Mouse (Mus musculus) activated CD4-positive, CD25-positive, alpha-beta regulatory T cell, adult 4 months (primary cell): ENCODE data around the gene Kcns1. TPM values are rescaled to one million over a fixed set of nuclear protein-coding genes. Genes with fewer than 3 reads are reported as not detected.

Source experiments
- ATAC-seq: one replicate; pipeline ENCODE4 v1.8.0; 2017
- polyA plus RNA-seq, 2 experiments: library from polyadenylated mRNA; unstranded; fragments of 100-300 nt; shearing (Covaris generic); gene quantifications; one replicate each; pipeline ENCODE4 v1.2.1; 2017

Kcns1 gene
- polyA plus RNA-seq, 2 experiments from 2014 or later: 0.12 TPM; not detected in 1

DNA sequence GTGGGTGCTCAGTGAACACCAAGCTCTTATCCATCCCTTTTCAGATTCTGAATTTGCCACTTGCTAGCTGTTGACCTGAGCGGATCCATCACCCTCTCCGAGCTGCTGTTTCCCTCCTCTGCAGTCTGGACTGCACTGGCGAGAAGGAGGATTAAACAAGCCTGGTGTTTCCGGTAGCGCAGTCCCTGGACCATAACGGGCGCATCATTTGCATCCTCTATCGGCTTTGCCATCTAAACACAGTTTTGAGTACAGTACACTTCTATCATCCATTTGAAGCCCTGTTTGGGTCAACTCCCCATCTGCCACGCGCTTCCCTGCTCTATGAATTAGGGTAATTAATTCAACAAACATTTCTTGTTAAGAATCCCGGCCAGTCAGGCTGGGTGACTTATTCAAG, 587 bp downstream of the Kcns1 start:
- no peak for ATAC-seq

DNA sequence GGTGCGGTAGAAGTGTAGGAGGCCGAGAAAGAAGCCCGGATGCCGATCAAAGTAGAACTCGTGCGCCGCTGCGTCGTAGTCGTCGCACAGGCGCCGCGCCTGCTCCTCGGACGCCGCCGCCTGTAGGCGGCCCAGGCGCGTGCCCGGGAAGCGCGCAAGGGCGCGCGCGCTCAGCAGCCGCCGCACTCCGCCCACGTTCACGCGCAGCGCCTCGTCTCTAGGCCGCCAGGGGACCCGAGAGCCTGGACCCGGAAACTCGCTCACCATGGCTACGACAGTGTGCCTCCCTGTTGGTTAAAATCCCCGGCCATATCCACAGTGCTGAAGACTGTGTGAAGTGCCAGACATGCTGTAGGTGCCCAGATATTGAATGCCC, 2.4 kb downstream of the Kcns1 start:
- ATAC-seq: peak; percentile 43

DNA sequence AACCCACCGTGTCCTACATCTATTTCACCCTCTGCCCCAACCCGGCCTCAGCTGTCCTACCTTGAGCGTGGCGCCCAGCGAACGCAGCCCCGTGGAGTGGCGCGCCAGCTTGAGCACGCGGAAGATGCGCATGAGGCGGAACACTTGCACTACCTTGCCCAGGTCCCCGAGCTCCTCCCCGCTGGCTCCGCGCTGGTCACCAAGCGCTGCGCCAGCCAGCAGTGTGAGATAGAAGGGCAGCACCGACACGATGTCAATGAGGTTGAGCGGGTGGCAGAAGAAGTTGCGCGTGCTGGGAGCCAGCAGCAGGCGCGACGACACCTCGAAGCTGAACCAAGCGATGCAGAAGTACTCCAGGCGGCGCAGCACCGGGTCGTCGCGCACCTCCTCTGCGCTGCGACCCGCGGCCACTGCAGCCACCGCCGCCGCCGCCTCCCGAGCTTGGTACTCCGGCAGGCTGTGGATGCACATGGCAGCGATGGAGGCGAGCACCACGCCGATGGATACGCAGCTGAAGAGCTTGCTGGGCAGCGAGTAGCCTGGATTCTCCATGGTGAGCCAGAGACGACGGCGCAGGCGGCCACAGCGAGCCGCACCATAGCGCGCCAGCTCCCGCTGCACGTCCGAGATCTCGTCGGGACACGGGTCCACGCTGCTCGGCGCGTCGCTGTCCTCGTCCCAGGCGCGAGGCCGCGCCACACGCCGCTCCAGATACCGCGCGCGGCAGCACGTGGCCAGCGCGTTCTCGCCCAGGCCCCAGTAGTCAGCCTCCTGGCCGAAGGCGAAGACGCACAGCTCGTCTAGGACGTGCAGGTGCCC, 3.0 kb downstream of the Kcns1 start:
- no peak for ATAC-seq

DNA sequence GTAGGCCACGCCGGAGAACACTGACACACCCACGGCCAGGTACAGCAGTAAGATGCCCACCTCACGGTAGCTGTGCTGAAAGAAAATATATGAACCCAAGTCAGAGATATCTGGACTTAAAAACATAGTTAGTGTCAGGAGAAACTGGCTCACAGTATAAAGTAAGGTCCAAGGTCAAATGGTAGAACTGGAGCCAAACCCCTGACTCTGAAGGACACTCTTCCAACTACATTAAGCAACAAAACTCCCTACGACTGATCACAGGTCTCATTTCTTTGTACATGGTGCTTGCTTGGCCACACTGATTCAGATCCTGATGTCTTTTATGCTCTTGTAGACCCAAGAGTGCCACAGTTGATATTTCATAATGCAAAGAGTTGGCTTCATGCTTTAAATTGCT, 6.0 kb downstream of the Kcns1 start:
- no peak for ATAC-seq

DNA sequence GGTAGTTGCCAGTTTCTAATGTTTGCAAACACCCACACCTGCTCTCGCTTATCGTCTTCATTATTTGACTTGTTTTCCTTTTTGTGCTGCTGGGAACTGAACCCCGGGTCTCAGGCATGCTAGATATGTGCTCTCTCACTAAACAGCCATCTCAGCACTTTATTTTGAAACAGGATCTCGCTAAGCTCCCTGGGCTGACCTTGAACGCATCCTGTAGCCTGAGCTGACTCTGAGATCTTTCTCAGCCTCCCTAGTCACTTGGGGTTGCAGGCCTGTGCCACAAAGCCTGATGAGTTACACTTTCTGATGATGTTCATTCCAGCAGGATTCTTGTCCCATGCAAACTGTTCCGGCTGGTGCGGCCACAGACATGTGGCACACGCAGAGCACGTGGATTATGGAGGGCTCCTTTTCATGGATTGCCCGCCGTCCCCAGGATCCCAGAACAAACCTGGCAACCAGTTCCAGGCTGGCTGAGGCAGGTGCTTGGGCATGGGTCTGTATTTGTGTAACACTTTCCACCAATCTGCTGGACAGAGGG, 9.3 kb downstream of the Kcns1 start:
- ATAC-seq: no peak

DNA sequence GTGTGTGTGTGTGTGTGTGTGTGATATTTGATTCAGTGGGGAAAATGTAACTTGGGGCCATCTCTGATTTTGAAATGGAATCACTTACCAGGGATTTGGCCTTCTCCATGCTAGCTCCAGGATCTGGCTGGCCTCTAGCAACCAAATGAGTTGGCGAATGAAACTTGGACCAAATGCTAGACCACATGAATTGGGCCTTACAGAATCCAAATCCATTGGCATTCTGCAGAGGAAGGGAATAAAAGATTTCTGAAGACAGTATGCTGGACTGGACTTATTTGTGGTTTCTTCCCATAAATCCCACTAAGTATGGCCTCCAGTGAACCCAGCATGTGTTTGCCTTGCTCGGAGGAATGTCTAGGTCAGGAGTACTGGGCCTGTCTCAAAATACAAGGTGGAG, 12.1 kb downstream of the Kcns1 start:
- ATAC-seq: no peak

DNA sequence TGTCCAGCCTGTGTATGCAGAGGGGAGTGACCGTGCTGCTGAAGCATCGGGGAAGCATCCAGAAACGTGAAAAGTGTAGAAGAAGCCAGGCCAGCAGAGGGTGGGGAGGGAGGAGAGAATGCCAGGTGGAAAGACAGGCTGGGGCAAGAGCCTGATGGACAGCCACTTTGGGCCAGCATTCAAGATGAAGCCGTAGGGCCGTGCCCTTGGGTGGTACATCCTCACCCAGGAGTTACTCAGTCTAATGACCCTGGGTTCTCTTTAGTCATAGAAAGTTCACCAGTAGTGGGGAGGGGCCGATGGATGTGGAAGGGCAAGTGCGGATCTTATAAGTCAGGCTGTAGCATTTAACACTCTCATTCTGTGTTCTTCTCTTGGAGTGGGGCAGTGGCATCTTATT, 14.8 kb downstream of the Kcns1 start:
- ATAC-seq: no peak

DNA sequence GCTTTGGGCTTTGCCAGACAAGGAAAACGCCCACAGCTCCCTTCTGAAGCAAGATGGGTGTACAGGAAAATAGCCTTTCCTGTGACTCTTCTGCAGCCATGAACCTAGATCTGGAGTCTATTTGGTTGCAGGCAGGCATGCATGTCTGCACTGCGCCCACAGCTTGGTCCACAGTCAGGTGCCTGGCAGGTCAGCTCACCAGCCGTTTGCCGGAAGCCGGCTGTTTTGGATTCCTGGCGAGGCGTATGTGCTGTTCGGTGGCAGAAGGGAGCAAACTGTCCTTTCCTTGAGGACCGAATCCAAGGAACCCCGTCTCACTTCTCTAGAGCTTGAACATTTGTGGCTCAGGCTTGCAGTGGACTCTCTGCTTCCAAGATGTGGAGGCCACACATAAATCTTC, 16.9 kb downstream of the Kcns1 start:
- ATAC-seq: no peak

DNA sequence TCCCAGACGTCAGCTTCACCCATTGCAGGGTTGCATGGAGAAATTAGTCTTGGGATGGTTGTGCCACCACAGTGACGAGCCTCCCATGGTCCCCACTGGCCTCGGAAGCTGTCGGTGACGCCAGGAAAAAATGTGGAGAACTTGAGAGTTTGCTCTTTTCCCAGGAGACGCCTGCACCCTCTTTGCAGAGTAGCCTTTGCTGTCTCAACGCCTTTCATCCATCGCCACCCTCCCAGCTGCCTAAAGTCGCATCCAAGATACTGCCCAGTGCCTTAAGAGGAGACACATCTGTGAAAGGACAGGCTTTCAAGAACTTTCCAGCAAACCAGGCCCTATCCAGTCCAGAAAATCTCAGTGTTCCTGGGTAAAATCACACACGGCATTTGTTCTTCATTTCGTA, 18.6 kb downstream of the Kcns1 start:
- no peak for ATAC-seq

DNA sequence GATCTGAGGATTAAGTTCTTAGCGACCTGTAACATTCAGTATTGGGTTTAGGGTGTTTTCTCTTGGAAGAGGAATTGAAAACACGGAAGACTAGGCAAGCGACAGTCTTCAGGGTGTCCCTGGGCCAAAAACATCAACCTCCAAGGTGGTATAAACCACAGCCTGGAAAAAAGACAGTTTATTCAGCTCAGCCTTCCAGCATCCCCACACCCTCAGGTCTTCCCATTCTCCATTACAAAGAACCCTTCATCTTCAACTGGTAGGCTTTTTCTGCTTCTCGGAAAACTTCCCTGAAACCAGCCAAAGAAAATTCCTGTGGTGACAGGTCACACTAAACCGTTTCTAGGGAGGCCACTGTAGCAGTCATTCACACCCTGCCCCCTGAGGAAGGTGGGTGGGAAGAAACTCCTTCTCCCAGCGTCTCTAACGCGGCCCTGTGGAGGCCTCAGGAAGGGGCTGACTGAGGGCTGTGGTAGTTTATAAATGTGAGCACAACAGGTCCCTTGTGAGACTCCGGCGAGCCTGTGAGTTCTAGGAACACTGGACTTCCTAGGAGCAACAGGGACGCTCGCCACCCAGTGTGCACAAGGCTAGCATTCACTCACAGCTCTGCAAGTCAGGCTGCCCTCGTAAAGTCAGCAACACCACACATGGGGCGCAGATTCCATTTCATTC, 20.7 kb downstream of the Kcns1 start:
- ATAC-seq: no peak

DNA sequence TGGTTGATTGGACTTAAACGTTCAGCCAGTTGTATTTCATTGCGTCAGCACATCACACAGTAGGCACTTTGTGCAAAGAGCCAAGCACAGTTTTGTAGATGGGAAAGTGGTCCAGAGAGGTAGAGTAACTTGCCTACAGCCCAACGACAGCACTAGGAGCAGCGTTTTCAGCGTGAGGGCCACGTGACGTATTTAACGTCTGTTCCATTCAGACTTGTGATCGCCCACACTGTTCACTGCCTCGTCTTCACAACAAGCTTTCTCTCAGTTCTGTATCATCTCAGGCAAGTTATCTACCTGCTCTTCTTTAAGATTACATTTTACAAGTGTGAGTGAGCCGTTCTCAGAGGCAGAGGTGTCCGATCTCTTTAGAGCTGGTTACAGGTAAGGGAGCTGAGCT, 24.4 kb downstream of the Kcns1 start:
- ATAC-seq: no peak

DNA sequence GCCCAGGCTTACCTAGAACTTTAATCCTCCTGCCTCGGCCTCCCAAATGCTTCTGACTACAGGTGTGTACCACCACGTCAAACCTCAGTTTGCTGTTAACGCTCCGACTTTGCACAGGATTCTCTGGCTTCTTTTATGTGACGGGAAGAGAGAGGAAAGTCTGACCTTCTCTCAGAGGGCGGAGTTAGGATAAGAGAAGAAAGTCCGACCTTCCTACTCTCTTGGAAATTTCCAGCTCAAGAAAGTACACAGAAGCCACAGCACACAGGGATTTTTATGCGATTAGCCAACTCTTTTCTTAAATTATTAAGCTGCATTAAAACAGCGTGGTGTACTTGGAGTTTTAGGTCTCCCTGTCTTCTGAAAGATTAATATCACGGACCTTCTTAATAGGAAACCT, 26.4 kb downstream of the Kcns1 start:
- ATAC-seq: no peak

DNA sequence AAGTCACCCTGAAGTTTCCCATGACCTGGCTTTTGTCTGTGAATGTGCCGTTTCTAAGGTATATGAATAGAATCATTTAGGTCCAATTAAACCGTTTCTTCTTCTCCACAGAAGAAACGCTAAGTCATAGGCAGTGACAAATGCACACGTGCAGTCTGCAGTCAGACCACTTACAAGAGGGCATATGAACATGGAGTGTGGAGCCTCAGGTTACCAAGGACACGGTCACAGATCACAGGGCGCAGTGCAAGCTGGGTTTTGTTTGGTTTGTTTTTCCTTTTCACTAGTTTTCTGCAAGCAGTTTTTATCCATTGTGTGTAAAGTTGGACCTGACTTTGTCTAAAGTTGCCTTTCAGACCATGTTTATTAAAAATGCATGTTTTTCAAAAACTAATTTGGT, 26.9 kb downstream of the Kcns1 start:
- ATAC-seq: no peak

DNA sequence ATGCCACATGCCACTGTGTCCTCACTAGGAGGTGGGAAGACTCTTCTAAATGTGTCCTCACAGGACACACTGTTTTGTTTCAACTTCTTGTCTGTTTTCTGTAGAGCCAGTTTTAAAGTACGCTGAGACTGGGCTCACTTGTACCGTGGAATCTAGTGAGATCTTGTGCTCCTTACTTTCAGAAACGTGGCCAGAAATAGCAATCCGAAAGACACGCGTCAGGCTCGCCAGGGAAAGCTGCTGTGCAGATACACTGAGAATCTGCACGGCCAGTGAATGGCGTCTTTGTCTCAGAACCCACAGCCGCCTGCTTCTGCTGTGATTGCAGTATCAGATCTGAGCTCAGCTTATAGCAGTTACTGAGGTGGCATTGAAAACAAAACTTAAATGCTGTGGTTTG, 28.9 kb downstream of the Kcns1 start:
- no peak for ATAC-seq

DNA sequence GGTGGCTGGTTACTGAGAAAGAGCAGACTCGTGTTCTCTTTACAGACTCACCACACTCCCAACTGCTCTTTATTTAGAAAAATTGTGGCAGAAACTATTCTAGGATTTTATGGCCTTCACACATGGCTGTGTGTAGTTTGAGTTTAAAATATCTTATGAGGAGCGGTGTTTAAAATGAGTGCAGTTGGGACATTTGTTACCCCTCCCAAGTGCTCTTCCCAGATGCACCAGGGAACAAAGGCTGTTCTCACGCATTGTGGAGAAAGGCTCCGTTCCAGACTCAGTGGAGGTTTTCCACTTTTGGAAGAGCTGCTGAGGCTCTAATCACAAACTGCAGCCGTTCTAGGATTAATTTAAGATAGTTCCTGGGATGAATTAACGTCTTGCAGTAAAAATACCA, 33.2 kb downstream of the Kcns1 start:
- no peak for ATAC-seq

DNA sequence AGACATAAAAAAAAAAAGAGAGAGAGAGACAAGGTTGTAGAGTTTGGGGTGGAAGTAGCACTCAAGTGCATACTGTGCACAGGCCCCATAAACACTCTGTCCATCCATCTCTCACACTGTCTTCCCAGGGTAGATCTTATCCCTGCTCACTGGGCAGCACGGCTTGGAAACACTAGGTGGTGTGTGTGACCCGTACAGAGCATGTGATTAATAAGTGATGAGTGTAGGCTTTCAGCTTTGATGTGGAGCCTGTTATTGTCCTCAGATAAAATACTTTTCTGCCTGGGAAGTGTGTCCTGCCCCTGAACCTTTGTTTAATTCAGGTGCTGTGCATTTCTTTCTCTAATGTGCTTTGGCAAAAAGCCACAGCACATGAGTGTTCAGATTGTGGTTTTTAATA, 34.5 kb downstream of the Kcns1 start:
- ATAC-seq: no peak

DNA sequence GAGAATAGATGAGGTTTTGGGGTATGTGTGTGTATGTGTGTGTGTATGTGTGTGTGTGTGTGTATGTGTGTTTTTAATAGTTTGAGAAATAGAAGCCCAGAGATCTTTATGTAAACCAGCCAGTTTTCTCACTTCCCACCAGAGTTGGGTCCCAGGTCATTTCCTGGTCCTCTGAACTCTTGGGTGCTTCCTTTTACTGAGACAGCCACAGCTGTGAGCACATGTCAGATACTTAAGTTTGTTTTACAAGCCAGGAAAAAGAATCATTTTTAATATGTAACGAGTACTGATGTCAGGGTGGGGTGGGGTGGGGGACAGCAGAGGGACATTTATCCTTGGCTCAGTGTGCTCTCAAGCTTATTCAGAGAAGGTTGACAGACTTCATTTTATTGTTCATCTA, 35.5 kb downstream of the Kcns1 start:
- no peak for ATAC-seq

DNA sequence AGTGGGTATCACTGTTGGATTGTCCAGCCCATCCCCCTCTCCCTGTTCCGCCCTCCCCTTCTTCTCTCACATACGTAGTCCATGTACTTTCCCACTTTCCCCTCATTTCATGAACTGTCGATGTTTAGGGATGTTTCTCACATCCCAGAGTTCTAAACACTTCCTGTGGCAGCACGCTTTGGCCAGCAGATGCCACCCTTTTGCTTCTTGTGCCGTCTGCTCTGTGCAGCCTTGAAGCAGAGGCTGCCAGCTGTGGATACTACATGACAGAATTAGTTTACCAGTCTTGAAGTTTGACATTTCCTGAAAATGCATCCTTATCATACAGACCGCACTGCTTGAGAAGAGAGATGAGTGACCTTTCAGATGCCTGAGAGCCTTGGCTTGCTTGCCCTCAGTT, 36.4 kb downstream of the Kcns1 start:
- no peak for ATAC-seq

DNA sequence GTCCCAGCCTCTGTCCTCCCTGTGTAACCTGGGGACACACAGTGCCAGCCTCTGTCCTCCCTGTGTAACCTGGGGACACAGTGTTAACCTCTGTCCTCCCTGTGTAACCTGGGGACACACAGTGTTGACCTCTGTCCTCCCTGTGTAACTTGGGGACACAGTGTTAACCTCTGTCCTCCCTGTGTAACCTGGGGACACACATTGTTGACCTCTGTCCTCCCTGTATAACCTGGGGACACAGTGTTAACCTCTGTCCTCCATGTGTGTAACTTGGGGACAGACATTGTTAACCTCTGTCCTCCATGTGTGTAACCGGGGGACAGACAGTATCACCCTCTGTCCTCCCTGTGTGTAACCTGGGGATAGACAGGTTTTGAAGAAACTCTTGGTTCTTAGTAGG, 39.3 kb downstream of the Kcns1 start:
- ATAC-seq: no peak

DNA sequence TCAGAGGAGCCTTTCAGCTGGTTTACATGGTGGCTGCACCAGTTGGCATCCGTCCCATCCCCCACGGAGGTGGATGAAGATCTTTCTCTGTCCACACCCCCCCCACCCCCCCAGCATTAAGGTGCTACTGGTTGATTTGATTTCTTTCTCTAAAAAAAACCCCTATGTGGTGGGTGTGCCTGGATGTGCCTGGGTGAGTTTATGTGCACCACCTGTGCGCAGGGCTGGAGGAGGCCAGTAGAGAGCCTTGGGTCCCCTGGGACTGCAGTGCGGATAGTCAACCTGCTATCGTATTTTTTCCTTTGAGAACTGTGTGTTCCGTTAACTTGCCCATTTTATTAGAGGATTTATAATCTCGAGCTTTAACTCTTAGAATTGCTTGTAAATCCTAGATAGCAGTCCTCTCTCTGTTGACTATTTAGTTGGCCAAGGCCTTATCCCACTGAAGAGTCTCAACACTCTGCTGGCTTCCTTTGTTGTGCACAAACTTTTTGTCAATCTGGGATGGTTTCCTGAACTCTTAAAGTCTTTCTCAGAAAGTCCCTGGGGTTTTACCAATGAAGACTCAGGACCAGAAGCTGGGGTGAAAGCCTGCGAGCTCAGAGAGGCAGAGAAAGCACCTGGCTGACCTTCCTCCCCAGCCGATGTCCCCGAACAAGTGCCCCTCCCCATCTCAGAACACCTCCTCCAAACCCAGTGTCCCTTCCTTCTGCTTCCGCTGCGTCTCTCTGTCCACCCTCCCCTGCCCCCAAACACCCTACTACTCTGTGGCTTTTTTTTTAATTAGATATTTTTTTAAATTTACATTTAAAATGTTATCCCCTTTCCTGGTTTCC, 42.1 kb downstream of the Kcns1 start:
- ATAC-seq: no peak

DNA sequence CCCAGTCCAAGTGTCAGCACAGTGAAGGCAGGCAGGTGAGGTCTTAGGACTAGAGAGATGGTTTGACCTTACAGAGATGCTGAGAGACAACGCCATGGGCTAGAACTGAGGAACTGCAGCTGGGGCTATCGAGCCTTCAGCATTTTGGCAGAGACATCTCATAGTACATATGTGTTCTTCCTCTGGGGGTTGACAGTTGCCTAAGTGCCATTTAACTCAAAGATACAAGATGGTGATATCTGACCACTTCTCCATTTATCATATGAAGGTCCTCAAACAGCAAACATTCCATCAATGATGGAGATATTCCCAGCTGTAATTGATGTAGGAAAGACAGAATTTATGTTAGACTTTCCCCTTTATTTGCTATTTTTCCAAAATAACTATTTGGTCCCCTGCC, 43.6 kb downstream of the Kcns1 start:
- ATAC-seq: no peak

DNA sequence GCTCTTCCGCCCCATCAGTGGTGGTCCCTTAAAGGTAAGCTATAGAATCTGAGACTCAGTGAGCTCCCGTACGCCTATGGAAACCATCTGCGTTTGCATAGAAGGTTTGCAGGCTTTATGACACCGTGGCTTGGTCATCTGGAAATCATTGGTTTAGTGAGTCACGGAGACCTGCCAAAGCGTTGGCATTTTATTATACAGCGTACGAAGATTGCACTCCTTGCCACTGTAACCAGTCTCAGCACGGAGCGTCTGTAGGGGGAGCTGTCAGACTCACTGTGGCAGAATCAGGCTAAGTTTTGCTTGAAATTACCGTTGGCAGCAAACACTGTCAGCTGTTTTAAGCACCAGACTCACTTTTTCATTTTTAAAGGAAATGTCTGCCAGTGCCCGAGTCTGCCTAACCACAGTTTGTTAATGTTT, 44.4 kb downstream of the Kcns1 start:
- ATAC-seq: no peak

DNA sequence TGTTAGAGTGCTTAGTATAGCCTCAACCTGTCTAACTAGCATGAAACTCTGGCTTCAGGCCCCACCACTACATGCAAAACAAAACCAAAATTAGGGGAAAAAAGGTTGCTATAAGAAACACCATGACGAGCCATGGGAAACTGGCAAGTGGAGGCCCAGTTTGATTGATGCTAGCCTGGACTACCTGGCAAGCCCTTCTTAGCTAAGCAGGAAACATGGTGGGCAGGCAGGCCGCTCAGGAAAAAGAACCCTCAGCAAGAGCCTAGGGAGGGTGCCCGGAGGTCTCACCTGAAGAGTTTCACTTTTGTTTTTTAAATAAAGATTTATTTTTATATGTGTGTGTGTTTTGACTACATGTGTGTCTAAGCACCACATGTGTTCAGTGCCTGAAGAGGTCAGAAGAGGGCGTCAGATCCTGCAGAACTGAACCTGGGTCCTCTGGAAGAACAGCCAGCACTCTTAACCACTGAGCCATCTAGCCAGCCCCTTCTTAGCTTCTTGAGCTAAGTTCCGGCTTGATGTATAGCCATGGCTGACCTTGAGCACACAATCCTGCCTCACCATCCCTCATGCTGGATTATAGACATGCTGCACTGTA, 47.6 kb downstream of the Kcns1 start:
- ATAC-seq: no peak
